Mouse (Mus musculus) lung, postnatal 0 days (tissue): ENCODE results near the gene Pgk2. TPM values are rescaled to one million over a fixed set of nuclear protein-coding genes. Genes with fewer than 3 reads are reported as not detected.
"Not testable (repeated sequence)": the region's sequence is repeated elsewhere in the genome, so short reads cannot be mapped to it uniquely, and the experiment has no call there.

ENCODE experiments used
- ATAC-seq: fragments of 200-750 bp; cut with Nextera tagmentation; 2 replicates; pipeline ENCODE4 v1.8.0; 2017; ENCODE audit warnings: moderate library complexity
- DNase-seq: peaks from one replicate; pipeline ENCODE4 v3.0.0-alpha.2; 2016; ENCODE audit warnings: low spot score
- H3K27ac ChIP-seq: fragments of 300-500 bp; sonication (generic); 2 replicates; pipeline ENCODE4 v1.5.1; 2014; ENCODE audit warnings: antibody characterized with exemption, mild to moderate bottlenecking, low read length, mixed read lengths
- H3K27me3 ChIP-seq: fragments of 300-500 bp; sonication (generic); replicated peaks from 2 replicates; pipeline ENCODE4 v1.6.1; 2014; ENCODE audit warnings: low read length, mixed read lengths; ENCODE audit not compliant: insufficient read depth
- H3K36me3 ChIP-seq: fragments of 300-500 bp; sonication (generic); 2 replicates; pipeline ENCODE4 v1.6.1; 2014; ENCODE audit warnings: low read length, mixed read lengths; ENCODE audit not compliant: insufficient read depth
- H3K4me1 ChIP-seq: fragments of 300-500 bp; sonication (generic); 2 replicates; pipeline ENCODE4 v1.6.1; 2014; ENCODE audit warnings: antibody characterized with exemption, low read depth, low read length, mixed read lengths; ENCODE audit not compliant: insufficient read depth
- H3K4me2 ChIP-seq: fragments of 300-500 bp; sonication (generic); replicated peaks from 2 replicates; pipeline ENCODE4 v1.6.1; 2014; ENCODE audit warnings: low read depth, mild to moderate bottlenecking, low read length, moderate library complexity, mixed read lengths
- H3K4me3 ChIP-seq: fragments of 300-500 bp; sonication (generic); 2 replicates; pipeline ENCODE4 v1.5.1; 2014; ENCODE audit warnings: low read depth, low read length
- H3K9ac ChIP-seq: fragments of 300-500 bp; sonication (generic); replicated peaks from 2 replicates; pipeline ENCODE4 v1.6.1; 2014; ENCODE audit warnings: low read depth, mild to moderate bottlenecking
- H3K9me3 ChIP-seq: fragments of 300-500 bp; sonication (generic); 2 replicates; pipeline ENCODE4 v1.6.1; 2016; ENCODE audit warnings: low read length, mixed read lengths
- CTCF ChIP-seq: IDR thresholded peaks from 2 replicates; pipeline ENCODE4 v1.5.1; 2016; ENCODE audit warnings: antibody characterized with exemption, mild to moderate bottlenecking
- EP300 ChIP-seq: IDR thresholded peaks from 2 replicates; pipeline ENCODE4 v1.6.1; 2016; ENCODE audit warnings: antibody characterized with exemption, mild to moderate bottlenecking, control low read depth
- WGBS: fragments of 180-500 bp; shearing (Covaris S2); extraction: QIAGEN DNeasy Blood & Tissue Kit; methylation state at CpG from one replicate; pipeline ENCODE4 v1.1.7; 2014; 5-methylcytosine and 5-hydroxymethylcytosine counted together
- polyA plus RNA-seq: library from polyadenylated mRNA; unstranded; fragments of >200 nt; fragmentation: Nextera tagmentation; extraction: Ambion mirVana; gene quantifications from 2 replicates; pipeline ENCODE4 v1.2.1, GENCODE M21; 2015

Gene Pgk2
- not detected in 2 replicates for polyA plus RNA-seq

DNA sequence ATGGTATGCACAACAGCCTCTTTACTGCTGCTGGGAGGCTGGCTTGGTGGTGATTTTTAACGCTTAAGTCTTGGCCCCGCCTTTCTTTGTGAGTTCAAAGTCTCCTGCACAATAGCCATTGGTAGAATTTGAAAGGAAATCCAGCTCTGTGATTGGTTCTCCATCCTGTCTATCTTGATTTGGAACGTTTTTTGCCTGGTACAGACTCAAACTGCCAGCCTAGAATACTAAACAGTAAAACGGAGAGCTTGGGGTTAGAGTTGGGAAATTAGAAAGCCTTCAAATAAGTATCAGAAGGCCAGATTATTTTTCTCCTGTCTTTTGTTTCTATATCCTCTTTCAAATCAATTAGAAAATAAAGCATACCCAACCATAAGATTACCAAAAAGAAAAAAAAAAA, at the start of gene Pgk2:
Gene Pgk2 (minus strand): TSS at position 101 of the 400 bp plus-strand sequence.
- Histone ChIP-seq H3K9ac (no peak within 1 kb of the TSS), H3K4me2 (no peak within 1 kb of the TSS), H3K4me3 (no peak within 1 kb of the TSS), H3K9me3 (no peaks in the 10 kb centered on the region), H3K4me1 (no peaks in the 10 kb centered on the region), H3K36me3 (no peaks in the 10 kb centered on the region), H3K27ac (no peak within 1 kb of the TSS), H3K27me3 (no peaks in the 10 kb centered on the region)
- ATAC-seq = no peak
- DNase-seq = no peak
- no peak for TF ChIP-seq CTCF
- TF ChIP-seq EP300 = no peak
- WGBS = 70% methylated on average over 4 of the region's 4 CpGs

DNA sequence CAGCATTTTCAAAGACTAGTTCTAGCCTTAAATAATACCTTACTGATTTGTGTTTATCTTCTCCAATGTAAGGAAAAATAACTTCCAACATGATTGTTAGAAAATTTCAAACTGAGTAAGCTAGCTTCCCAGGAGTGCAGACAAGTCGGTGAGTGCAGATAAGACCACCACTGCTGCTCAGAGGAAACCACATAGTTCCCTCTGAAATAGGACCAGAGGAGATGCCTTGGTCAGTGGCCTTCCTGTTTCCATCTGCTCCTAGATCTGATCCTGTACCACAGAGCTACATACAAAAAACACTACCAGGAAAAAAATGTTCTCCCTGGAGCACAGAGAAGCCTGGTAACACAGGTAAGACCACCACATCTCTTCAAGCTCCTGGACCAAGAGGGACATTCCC, 44.0 kb upstream of the Pgk2 start:
- Histone ChIP-seq H3K27ac (no peak overlapping the region), H3K27me3 (no peaks in the 10 kb centered on the region), H3K4me1 (no peaks in the 10 kb centered on the region), H3K9me3 (no peaks in the 10 kb centered on the region), H3K9ac (no peak overlapping the region), H3K4me3 (no peak overlapping the region), H3K4me2 (no peak overlapping the region), H3K36me3 (no peaks in the 10 kb centered on the region)
- WGBS = 89% methylated on average over 1 of the region's 1 CpGs
- no peak for TF ChIP-seq EP300
- TF ChIP-seq CTCF = no peak
- no peak for ATAC-seq
- DNase-seq = no peak

DNA sequence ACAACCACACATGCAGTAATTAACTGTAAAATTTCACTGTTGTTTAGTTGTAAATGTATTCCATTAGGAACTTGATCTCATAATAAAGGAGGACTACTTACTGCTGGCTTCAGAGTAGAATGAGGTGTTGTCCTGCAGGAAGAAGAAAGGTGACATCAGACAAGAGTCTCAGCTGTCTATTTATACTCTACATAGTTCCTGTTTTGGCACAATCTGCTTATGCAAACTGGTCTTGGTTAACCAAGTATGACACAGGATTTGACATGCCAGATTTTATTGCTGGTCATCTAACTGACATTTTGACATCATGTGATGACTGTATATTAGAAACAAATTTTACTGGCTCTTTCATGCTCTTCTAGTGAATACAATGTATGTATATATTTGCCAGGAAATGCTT, 33.7 kb upstream of the Pgk2 start, which contains the start of gene Crisp3:
Gene Crisp3 (minus strand): TSS at position 154 of the 400 bp plus-strand sequence.
- no peaks in the 10 kb centered on the region for H3K4me1 ChIP-seq
- H3K36me3 ChIP-seq = no peaks in the 10 kb centered on the region
- ATAC-seq = no peak
- no peak within 1 kb of the TSS for H3K4me3 ChIP-seq
- no peaks in the 10 kb centered on the region for H3K9me3 ChIP-seq
- TF ChIP-seq CTCF (no peak), EP300 (no peak)
- H3K27ac ChIP-seq = no peak within 1 kb of the TSS
- H3K4me2 ChIP-seq = no peak within 1 kb of the TSS
- H3K9ac ChIP-seq = no peak within 1 kb of the TSS
- no peak for DNase-seq
- no peaks in the 10 kb centered on the region for H3K27me3 ChIP-seq

DNA sequence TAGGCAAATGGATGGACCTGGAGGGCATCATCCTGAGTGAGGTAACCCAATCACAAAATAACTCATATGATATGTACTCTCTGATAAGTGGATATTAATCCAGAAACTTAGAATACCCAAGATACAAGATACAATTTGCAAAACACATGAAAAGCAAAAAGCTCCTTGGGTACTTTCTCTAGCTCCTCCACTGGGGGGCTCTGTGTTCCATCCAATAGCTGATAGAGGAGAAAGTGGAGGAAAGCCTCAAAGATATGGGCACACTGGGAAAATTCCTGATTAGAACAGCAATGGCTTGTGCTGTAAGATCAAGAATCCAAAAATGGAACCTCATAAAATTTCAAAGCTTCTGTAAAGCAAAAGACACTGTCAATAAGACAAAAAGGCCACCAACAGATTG, 6.6 kb downstream of the Pgk2 start:
- H3K4me1 ChIP-seq, H3K27ac ChIP-seq, H3K4me2 ChIP-seq, DNase-seq, H3K36me3 ChIP-seq, H3K9me3 ChIP-seq, ATAC-seq, H3K9ac ChIP-seq, H3K4me3 ChIP-seq, H3K27me3 ChIP-seq: not testable (repeated sequence)

DNA sequence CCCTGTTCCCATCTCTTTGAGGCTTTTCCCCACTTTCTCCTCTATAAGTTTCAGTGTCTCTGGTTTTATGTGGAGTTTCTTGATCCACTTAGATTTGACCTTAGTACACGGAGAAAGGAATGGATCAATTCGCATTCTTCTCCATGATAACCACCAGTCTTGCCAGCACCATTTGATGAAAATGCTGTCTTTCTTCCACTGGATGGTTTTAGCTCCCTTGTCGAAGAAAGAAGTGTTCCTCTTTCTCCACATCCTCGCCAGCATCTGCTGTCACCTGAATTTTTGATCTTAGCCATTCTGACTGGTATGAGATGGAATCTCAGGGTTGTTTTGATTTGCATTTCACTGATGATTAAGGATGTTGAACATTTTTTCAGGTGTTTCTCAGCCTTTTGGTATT, 18.2 kb downstream of the Pgk2 start:
- not testable (repeated sequence) for H3K4me3 ChIP-seq, H3K9ac ChIP-seq, H3K9me3 ChIP-seq, H3K4me2 ChIP-seq, H3K4me1 ChIP-seq, H3K36me3 ChIP-seq, H3K27me3 ChIP-seq, DNase-seq, ATAC-seq, H3K27ac ChIP-seq
- 75% methylated on average over 4 of the region's 4 CpGs for WGBS

DNA sequence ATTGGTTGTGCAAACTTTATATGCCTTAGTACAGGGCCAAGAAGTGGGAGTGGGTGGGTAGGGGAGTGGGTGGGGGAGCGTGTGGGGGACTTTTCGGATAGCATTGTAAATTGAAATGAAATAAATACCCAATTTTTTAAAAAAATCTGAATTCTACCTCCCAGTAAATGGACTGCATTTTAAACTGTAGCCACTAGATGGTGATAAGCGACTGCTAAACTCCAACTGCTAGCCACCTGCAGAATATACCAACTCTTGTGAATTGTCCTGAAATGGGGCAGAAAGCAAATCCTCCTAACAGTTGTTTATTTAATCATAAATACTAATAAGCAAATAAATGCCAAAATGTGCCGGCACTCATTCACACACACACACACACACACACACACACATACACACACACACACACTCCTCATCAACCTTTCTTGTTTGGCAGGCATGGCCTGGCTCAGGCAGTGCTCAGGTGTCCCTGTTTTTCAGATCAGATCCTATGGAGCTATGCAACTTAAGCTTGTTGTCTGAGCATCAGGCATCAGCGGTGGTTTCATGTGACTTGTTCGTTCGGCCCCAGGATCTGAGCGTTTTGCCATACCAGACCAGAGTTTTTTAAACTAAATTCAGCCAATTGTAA, 50.6 kb downstream of the Pgk2 start:
- H3K4me1 ChIP-seq, H3K27ac ChIP-seq, DNase-seq, H3K4me3 ChIP-seq, H3K4me2 ChIP-seq, H3K27me3 ChIP-seq, H3K9me3 ChIP-seq, H3K36me3 ChIP-seq, ATAC-seq, H3K9ac ChIP-seq: not testable (repeated sequence)
- WGBS = 36% methylated on average over 8 of the region's 8 CpGs

Other genes with a start within 250 kb of the Pgk2 start
- gene AC192777.2, start 113.2 kb downstream of the Pgk2 start, polyA plus RNA-seq = not detected in 2 replicates
- gene Crisp3, start 33.6 kb upstream of the Pgk2 start, polyA plus RNA-seq = not detected in 2 replicates
- gene Crisp1, start 110.6 kb upstream of the Pgk2 start, polyA plus RNA-seq = not detected in 2 replicates